Mouse (Mus musculus) bone marrow macrophage, adult 2 months (primary cell): ENCODE measurements around the gene Togaram2.

Source experiments
- CTCF ChIP-seq: IDR thresholded peaks from 2 replicates; pipeline ENCODE4 v1.5.1; 2012; ENCODE audit warnings: low read depth, mild to moderate bottlenecking, low read length, moderate library complexity
- POLR2A ChIP-seq: IDR thresholded peaks from 2 replicates; pipeline ENCODE4 v1.6.1; 2012; ENCODE audit warnings: mild to moderate bottlenecking, low read depth, low read length, borderline replicate concordance

- TF ChIP-seq CTCF (no peak), POLR2A (no peak)
These were observed 42.0 kb downstream of the Togaram2 start for GRCm38 (mm10) chr17:71715034-71715433.
